Mouse (Mus musculus) adrenal gland, adult 2 months (tissue): ENCODE measurements around the gene Slc38a1. TPM values are rescaled to one million over a fixed set of nuclear protein-coding genes. Genes with fewer than 3 reads are reported as not detected.
"Not testable (repeated sequence)": the region's sequence is repeated elsewhere in the genome, so short reads cannot be mapped to it uniquely, and the experiment has no call there.

ENCODE experiments used
- DNase-seq: peaks from one replicate; pipeline ENCODE4 v3.0.0; 2021
- polyA plus RNA-seq: library from polyadenylated mRNA; depleted of rRNA; stranded (reverse); fragments of >200 nt; gene quantifications from 2 replicates; pipeline ENCODE4 v1.2.3, GENCODE M21; 2012
- total RNA-seq, 2 experiments: library from RNA; stranded (reverse); gene quantifications; 2 replicates each; pipeline ENCODE4 v1.2.3; 2021

Gene Slc38a1
- total and polyA plus RNA-seq, 3 experiments = 6.5 to 29.1 (median 25.3) TPM

DNA sequence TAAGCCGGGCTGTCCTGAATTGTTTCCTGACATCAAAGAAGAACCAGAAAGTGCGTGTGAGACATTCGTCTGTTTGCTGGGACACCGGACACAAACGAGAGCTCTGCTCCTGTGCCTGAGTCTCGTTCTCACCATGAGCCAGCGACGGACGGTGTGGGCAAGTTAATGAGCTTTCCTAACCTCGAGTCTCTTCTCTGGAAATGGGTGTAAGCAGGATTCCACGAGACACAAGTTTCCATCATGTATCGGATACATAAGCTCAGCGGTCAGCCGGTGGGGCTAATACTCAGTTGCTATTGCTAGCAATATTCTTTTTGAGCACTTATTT lies 15.5 kb upstream of the Slc38a1 start:
- DNase-seq = no peak

DNA sequence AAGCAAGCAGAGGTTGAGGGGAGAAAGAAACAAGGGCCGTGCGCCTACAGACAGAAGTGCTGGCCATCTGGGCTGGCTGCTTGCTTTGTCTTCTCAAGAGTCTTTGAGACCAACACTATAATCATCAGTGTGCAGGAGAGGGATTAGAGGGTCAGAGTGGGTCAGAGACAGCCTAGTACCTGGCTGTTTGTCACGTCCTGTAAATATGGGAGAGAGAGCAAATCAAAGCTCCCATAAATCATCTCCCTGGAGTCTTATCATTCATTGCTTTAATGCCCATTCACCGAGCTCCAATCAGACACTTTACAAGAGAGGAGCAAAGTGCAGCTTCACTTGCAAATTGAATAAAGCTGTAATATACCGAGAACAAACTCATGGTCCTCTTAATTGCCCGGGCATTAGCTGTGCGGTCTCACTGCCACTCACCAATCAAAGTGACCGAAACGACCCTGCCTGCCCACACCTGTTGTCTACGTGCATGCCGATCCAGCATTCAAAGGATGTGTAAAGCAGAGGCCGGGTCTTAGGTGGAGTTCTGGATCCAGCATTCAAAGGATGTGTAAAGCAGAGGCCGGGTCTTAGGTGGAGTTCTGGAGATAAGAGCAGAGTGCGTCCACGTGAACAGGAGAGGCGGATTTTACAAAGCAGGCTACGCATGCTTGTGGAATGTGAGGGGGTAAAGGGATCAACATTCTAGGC lies 15.0 kb upstream of the Slc38a1 start:
- no peak for DNase-seq

DNA sequence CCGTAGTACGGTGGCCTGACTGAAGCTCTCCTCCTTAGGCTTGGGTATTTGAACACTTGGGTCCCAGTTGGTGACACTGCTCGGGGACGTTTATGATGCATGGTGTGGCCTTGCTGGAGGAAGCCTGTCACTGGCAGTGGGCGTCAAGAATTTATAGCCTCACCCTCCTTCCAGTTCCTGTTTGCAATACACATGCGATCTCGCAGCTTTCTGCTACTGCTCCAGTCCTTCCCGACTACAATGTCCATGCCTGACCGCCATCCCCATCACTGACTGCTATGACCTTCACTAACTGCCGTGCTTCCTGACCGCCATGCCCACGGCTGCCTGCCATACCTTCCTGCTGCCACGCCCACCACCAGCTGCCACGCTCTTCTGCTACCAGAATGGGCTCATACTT lies 12.8 kb upstream of the Slc38a1 start:
- DNase-seq = no peak

DNA sequence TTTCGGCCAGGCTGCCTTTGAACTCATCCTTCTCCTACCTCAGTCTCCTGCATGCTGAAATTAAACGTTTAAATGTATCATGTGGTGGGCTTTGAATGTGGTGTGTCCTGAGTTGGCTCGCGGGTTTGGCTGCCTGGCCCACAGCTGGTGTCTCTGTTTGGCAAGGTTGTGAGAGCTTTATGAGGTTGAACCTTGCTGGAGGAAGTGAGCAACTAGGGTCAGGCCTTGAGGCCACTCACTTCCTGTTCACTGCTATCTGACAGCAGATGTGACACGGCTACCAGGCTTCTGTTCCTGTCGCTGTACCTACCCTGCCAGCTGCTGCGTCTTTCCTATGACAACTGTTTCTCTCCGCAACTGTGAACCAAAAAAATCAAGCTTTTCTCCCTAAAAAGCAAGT lies 12.0 kb upstream of the Slc38a1 start:
- DNase-seq = no peak

DNA sequence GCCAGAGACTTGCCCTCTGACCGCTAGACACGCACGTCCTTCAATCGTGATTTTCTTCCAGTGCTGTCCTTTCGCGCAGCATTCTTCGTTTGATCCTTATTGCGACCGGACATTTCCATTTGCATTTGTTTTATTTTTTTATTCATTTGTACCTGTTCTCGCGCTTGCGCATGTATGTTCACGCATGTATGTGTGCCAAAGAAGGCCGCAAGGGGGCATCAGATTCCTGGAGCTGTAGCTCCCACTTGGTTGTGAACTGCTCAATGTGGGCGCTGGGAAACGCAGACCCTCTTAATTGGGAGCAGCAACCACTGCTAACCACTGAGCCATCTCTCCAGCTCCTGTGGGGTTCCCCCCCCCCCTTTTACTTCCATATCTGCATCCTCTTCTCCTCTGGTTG lies 10.3 kb upstream of the Slc38a1 start:
- no peak for DNase-seq

DNA sequence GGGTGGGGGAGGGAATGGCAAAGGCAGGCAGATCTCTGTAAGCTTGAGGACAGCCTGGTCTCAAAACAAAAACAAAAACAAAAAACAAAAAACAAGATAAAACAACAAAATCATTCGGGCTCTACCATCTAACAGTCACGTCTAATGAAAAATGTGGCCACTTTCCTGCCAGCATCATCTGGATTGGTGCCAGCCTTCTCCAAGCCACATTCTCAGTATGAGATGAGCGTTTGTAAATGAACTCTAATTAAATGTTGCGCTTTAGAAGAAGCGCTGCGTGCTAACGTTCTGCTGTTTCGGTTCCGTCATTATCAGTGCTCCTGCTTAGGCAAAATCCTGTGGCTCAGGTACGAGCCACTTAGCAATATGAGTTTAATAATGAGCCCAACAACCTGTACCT lies 9.8 kb upstream of the Slc38a1 start:
- no peak for DNase-seq

DNA sequence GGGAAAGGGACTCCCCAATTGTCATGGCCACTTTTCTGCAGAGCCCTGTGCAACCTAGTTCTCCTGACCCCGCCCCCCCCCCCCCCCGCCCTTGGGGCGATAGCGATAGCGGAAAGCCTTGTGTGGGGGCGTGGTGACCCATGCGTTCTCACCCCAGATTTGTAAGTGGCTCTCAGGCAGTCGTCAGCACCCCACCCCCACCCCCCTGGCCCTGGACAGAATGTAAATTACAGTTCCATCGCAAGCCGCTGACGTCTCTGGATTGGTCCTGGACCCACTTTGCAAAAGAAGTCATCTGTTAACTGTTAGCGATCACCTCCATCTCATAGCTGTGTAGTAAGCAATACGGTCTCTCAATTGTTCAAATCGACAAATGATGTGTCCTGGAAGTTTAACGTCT lies 4.7 kb upstream of the Slc38a1 start:
- no peak for DNase-seq

DNA sequence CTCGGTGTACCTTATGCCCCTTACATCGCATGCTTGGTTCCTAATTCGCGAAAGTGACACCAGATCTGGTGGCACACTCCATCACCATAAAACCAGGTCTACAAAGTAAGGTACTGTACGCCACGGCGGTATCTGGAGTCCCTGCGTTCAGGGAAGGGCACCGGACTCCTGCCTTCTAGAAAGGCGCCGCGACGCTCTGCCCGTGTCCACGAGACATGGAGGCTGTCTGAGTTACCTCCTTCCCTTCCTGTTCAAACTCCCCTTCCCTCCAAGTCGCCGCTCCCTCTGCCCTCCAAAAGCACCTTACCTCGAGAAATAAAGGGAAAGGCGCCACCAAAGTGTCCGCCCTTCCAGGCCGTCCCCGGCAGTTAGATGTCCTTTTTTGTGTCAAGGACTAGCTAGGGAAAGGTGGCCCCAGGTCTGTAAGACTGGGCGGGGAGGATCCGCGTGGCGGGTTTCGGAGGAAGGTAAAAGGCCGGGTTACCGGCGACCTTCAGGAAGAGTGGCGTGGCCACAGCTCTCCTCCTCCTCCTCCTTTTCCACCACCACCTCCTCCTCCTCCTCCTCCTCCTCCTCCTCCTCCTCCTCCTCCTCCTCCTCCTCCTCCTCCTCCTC lies 785 bp downstream of the Slc38a1 start:
- peak; percentile 36 for DNase-seq

DNA sequence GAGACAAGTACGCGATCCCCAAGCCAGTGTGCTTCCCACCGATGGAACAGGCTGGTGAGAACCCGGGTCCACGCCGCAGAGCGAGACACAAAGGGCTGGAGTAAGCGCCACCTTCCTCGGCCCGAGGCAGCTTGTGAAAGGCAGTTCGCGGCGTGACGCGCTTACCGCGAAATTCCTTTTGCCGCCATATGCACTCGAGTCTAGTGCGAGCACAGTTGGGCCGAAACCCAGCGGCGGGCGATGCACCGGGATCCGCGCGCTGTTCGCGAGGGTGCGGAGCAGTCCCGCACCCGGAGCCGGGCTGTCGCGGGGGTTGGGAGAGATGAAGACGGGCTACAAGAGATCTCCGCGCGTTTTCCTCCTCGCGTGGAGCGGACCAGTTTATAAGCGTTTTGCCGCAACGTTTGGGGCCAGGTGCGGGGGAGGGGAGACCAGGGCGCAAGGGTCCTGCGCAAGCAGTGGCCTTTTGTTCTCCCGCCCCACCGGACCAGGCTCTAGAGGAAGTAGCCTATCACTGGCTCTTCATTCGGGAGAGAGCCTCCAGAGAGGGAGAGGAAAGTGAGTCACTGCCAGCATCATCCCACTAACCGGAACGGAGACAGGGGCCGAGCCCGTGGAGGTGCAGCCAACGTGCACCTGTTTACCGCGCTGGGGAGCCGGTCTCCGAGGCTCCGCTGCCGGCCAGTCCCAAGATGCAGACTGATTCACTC lies 1.4 kb downstream of the Slc38a1 start:
- peak; percentile 80 for DNase-seq

DNA sequence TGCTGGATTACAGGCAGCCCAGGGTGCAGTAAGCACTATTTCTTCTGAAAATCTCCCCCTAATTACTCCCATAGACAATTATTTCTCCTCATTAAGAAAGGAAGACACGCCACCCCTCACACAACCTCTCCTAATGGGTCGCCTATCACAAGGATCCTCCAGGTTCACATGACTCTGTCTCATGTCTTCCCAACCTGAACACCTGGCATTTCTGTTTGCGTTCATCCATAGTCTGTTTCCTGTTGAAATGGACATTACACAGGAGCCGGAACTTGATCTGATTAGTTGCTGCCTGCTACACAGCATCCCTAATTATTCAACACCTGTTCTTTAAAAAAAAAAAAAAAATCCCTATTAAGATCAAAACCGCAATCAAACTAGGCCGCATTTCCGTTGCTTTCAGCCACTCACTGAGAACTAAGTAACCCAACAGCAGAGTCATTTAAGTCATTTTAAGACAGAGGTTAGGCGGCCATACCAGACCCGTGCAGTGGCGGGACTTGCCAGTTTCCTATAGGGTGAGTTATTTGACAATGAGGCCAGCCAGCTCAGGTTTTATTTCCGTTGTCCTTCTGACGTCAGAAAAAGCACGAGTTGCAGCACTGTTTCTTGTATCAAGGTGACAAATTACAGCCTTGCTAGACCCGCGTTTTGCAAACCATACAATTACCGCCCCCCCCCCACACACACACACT lies 2.3 kb downstream of the Slc38a1 start:
- DNase-seq = no peak

DNA sequence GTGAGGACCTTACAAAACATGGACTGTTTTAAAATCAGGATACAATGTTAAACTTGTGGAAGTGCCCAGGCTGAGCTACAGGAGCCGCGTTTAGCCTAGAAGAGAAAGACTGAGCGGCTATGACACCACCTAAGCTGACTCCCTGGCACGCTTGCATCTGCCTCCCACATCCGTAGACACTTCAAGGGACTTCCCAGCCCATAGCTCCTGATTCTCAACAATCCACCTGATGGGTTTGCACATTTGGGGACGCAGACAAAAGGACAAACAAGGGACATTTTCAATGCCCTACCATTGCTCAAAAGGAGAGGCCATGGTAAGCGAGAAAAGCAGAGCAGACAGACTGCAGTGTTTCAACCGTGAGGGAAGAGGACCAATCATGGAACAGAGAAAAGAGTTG lies 3.1 kb downstream of the Slc38a1 start:
- no peak for DNase-seq

DNA sequence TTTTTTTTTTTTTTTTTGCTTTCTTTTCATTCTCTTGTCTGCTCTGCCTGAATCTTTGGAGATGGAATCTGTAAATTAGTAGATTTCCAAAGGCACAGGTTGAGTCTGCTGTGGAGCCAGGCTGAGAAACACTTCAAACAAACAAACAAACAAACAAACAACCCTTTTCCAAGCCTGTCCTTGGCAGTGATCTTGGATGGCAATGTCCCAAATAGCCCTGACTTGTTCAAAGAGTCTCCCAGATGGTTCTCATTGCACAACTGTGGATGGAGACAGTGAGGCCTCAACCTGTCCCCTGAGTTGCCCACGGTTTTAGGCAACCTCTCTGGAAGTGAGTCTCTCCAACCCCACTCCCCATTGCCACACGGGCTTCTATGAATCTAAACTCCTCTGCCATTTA lies 4.1 kb downstream of the Slc38a1 start:
- DNase-seq = no peak

DNA sequence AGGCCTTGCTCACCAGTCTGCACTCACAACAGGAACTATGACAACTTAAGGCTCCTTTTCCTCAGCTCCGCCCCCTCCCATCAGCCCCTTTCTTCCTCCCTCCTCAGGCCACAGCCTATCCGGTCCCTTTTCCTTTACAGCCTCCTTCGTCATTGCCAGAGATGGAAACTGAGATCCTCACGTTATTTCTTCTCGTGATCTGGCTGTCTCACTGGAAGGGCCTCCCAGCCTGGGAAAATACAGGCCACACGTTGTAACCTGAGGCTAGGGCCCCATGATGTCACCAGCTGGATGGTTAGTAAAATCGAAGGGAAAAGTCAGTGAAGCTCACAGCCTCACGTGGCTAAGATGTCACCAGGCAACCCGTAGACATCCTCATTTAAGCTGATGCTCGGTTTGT lies 4.5 kb downstream of the Slc38a1 start:
- no peak for DNase-seq

DNA sequence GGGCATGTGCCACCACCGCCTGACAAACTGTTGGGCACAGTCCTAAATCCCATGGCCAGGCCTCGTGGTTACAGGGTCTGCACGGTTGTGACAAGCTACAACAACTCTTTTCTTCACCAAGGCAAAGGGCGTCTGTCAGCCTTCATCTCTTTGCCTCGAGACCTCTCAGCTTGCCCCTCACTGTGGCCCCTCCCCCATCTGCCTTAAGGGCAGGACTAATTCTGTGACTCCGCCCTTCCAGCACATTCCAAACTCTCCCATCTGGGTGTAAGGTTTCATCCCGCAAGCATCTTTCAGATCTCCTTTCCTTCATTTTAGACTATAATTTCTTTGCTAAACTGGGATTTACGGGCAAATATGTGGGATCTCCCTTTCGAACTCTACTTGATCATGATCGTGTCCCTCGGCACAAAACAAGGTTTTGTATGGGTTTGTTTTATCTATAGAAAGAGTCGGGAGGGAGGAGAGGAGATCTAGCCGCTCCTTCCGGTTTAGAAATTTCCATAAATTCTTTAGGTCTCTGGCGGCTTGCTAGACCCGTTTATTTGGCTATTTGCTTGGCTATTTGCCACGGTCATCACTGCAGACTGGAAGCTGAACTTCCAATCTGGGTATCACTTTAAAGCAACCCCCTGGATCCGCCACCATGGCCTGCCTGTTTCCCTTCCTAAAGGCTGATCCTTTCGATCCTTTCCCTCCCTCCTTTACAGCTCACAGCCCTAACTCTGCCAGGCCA lies 7.9 kb downstream of the Slc38a1 start:
- no peak for DNase-seq

DNA sequence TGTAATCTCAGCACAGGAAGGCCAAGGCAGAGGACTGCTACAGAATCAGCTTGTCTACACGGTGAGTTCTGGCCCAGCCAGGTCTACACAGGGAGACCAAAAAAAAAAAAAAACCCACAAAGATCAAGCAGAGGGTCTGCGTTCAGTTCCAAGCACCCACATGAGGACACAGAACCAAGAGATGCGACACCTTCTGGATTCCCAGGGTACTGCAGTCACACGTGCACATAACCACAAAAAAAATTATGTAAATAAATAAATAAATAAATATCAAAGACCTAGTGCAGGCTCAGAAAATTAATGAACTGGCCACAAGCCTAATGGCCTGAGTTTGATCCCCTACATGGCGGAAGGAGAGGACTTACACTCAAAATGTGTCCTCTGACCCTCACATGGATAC lies 10.5 kb downstream of the Slc38a1 start:
- no peak for DNase-seq

DNA sequence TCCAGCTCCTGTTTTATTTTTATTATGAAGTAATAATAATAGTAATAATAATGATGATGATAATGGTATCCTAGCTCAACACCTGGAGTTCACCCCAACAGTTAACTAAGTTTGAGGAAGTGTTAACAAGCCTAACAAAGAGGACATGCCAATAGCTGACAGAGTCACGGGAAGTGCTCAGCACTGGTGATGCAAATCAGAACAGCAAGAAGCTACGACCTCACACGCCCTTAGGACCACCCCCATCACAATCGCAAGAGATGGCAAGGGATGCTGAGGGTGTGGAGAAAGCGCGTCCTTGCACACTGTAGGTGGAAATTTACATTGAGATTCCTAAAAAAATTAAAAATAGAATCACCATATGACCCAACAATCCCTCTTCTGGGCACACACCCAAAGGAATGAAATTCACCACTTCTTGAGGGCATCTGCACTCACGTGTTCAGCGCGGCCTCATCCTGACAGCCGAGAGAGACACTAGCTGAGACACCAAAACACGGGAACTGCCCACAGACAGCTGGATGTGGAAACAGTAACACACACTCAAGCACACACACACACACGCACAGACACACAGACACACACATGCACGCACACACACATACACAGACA lies 11.5 kb downstream of the Slc38a1 start:
- DNase-seq = no peak

DNA sequence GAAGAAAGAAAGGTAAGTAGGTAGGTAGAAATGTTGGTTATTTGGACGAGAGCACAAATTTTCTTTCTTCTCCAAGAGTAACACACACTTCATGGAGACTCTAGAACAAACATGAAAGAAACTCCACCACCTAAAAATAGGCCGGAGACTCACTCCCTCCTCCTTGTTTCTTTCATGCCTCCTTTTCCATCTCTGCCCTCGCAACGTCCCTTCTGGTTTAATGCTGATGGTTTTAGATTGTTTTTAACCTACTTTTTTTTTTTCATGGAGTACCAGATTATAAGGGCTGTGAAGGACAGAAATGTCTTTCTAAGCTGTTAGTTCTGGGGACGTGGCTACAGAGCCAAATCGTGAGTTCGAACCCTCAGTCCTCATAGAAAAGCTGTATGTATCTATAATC lies 14.5 kb downstream of the Slc38a1 start:
- no peak for DNase-seq

DNA sequence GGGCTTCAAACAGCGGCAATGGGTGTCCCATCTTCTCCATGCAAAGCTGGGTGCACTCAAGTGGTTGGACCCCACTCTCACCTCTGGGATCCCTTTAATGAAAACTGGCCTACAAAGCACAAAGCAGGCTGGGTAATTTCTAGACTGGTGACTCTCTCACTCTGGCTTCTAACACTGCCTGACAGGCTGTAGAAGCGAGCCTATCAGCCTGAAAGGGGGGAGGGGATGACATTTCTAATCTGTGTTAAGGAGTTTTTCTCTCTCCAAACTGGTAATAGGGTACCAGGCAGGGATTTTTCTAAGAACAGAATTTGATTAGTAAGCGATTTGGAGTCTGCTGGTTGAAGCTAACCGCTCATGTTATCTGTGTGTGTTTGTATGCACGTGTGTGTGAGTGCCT lies 15.8 kb downstream of the Slc38a1 start:
- DNase-seq = no peak

DNA sequence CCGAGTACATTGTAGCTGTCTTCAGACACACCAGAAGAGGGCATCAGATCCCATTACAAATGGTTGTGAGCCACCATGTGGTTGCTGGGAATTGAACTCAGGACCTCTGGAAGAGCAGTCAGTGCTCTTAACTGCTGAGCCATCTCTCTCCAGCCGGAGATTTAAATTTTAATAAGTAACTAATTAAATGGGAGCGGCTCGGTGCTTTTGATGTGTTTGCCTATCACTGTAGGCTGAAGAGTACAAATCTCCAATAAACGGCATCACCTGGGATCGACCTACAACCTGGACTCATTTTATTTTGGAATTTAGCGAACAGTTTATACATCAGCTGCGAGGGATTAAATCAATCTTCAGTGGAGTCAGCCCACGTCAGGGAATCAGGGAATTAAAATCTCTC lies 17.7 kb downstream of the Slc38a1 start:
- not testable (repeated sequence) for DNase-seq

DNA sequence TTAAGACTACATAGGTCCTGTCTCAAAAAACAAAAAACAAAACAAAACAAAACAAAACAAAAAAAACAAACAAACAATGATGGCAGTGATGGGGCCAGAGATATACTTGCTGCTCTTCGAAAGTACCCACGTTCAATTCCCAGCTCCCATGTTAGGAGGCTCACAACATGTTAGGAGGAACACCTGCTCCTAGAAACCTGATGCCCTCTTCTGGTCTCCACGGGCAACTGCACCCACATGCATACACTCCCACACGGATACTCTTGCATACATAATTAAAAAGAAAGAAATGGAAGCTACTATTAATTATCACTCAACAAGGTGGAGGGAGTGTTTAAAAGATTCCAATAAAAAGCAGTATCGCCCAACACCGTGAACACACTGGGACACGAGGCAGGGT lies 20.3 kb downstream of the Slc38a1 start:
- no peak for DNase-seq

DNA sequence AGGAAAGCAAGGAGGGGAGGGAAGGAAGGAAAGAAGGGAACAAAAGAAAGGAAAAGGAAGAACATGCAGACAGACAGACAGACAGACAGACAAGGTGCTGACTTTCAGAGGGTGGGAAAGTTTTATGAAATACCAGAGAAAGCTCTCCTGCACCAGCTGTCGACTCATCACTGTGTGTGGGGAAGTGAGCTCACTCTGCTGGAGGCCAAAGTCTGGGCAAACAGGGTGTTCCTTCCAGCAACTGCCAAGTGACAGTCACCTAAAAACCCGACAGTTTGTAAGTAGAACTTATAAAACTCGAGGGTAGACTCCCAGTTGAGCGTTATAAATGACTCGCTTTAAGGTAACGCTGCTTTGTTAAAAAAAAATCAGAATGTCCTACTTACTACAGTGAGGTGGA lies 21.0 kb downstream of the Slc38a1 start:
- DNase-seq = peak; percentile 58

DNA sequence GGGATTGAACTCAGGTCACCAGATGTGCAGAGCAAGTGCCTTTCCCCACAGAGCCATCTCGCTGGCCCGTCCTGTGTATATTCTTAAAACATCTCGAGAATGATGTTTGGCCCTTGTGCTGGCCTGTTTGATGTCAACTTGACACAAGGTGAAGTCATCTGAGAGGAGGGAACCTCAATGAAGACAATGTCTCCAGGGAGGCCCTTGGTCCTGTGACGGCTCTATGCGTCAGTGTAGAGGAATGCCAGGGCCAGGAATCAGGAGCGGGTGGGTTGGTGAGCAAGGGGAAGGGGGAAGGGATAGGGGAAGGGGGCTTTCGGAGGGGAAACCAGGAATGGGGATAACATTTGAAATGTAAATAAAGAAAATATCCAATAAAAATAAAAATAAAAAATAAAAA lies 25.2 kb downstream of the Slc38a1 start:
- DNase-seq = no peak
